Mouse (Mus musculus): ENCODE results near the gene Bicc1. TPM values are rescaled to one million over a fixed set of nuclear protein-coding genes. Genes with fewer than 3 reads are reported as not detected.

Bicc1 gene
- total RNA-seq (2015; ENCODE audit: low replicate concordance) (not detected in 2 replicates), total RNA-seq (2017; ENCODE audit: low replicate concordance) (not detected in 2 replicates)

DNA sequence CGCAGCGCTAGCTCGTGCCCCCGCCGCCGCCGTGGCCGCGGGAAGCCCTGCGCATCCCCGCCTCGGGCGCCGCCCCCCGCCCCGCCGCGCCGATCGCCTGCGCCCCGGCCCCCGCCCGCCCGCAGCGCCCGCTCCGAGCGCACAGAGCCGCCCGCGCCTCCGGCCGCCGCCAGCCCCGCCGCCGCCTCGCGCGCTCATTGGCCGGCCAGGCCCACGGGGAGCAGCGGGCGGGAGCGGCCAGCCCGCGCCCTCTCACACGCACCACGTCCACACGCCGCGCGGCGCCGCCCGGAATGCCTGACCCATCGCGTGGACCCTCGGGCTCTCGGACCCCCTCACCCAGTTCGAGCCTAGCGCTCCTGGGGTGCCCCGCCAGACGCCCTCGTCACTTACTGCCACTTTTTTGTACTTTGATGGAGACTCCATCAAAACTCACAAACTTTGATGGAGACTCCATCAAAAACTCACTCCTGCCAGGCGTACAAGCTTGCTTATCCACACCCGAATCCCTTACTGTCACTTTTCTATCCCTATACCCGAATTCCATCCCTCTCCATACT lies at the start of gene Bicc1:
Bicc1 (minus strand) TSS at position 25 of the 560 bp plus-strand sequence.
- ATAC-seq (replicated peaks; ENCODE audit: low FRiP score, poor library complexity, severe bottlenecking): no peak

DNA sequence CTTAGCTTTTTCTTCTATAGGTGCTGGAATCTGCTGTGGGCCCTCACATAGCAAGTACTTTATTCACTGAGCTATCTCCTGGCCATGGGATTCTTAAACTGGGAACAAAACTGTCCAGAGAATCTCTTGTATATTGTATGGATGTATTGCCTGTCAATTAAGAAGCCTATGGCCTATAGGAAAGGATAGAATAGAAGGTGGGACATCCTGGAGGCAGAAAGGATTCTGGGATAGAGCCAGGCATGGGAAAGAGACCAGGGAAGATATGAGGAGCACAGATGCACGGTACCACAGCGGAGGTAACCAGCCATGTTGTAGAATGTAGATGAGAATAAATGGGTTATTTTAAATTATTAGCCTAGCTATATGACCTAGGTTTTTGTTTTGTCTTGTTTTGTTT lies 42.0 kb upstream of the Bicc1 start:
- ATAC-seq (replicated peaks; ENCODE audit: low FRiP score, poor library complexity, severe bottlenecking): no peak

DNA sequence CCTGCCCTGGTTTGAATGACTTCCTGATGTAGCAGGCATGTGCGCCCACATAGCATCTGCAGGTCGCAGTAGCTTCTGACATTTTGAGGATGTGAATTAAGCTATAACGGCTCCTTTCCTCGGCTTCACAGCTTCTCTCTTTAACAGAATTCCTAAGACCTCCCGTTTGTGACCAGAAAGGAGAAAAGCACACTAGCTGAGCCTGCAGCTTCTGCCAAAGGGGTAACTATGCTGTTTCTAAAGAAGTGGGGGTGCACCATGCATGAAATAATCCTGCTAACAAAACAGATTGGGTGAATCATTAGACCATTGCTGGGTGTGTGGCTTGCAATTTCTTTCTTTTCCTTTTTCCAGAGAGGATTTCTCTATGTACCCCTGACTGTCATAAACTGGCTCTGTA lies 41.5 kb upstream of the Bicc1 start:
- no peak for ATAC-seq (replicated peaks; ENCODE audit: low FRiP score, poor library complexity, severe bottlenecking)

DNA sequence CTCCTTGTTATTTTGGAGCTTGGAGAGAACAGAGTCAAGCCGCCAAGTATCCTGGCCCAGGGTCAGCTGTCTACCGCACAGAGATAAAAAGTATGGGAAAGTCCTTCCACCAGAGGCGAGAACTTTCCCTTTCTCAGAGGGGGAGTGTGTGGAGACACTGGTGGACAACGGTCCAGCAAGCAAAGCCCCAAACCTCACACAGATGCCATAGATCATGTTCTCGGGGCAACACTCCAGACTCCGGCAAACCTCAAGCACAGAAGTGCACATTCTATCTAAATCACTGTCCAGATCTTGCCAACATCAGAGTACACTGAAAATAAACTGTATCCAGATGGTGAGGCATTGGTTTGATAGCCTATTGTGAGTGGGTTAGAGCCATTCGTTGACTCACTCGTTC lies 39.2 kb upstream of the Bicc1 start:
- no peak for ATAC-seq (replicated peaks; ENCODE audit: low FRiP score, poor library complexity, severe bottlenecking)

DNA sequence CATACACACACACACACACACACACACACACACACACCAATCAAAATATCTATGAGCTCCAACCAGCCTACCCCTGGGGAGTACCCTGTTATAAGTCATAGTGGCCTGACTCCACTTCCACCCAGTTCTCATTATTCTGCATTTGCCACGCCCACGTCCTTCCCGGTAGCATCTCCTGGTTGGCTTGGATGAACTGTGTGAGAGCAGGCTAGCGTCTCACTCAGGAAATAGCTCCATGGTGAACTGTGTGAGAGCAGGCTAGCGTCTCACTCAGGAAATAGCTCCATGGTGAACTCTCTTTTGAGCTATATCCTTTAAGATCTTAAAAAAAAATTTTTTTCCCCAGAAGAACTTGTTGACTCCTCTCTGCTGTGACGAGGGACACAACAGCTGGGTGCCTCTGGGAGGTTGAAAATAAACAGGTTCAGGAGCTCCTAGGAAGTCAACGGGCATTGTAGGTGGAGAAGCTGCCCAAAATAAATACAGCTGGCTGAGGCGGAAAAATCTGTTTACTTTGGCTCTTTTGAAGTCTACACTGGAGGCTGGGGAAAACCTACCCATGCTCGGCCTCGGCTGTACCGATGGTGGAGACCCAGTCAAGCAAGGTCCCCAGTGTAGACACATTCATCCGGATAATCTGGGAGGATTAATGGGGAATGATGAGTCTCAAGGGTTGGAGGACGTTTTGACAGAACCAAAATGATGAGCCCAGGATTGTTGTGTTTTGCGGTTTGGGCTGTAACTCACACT lies 37.7 kb upstream of the Bicc1 start:
- ATAC-seq (replicated peaks; ENCODE audit: low FRiP score, poor library complexity, severe bottlenecking): no peak

DNA sequence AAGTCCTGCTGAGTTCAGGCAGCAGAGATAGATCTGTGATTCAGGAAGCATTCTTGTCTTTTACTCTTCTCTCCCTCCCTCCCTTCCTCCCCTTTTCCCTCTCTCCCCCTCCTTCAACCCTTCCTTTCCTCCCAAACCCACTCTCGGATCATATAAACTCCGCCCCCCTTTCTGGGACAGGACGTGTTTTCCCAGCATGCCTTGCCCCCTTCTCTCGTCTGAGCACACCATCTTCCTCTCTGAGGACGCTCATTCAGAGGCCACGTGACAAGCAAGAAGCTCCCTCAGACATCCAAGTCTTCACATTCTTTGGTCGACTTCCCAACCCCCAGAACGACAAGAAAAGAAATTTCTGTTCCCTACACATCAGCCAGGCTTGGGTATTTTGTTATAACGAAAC lies 36.0 kb upstream of the Bicc1 start:
- ATAC-seq (replicated peaks; ENCODE audit: low FRiP score, poor library complexity, severe bottlenecking): no peak

DNA sequence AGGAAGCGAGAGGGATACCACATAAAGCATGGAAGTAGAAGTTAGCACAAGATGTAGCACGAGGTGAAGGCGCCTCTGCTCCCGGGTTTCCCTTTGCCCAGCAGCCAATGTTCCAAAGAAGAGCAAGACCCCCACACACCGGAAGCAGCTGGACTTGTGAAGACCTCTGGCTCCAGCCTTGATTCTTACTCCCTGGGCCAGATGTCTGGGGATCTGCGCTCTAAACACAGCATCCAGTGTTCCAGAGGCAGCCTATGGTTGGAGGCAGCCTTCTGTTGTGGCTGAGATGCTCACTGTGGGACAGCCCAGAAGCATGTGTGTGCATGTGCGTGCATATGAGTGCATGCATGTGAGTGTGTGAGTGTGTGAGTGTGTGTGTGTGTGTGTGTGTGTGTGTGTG lies 35.2 kb upstream of the Bicc1 start:
- ATAC-seq (replicated peaks; ENCODE audit: low FRiP score, poor library complexity, severe bottlenecking): no peak

DNA sequence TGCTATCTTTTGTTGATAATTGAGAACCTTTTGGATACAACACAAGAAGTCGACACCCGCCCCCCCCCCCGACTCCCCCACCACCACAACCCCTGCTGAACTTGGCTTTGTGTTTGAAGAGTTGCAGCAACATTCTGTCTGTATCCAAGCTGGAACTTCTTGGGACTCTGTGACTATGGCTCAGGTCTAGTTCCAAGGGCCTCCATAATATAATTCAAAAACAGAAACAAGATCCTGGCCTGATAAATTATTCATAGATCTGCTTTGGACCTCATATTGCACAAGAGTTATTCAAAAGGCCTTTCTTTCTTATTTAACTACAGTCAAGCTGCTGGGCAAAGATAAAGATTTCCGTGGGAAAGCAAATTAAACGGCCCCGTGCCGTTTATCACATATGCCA lies 33.8 kb upstream of the Bicc1 start:
- no peak for ATAC-seq (replicated peaks; ENCODE audit: low FRiP score, poor library complexity, severe bottlenecking)

DNA sequence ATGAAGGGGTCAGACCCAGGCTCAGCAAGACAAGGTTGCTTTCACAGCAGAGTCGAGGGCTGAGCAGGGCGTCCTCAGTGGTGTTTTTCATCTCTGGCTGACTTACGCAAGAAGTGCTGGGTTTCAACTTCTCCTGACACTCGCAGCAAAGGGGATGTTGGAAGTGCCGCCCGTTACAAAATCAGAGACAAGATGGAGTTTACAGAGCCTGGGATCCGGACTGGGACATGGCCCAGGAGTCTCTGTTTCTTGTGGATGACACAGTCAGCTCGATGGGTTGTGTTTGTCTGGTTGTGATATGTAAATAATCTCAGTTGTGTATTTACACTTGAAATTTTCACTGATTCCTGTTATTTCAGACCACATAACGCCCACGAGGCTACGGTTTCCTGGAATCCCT lies 33.4 kb upstream of the Bicc1 start:
- ATAC-seq (replicated peaks; ENCODE audit: low FRiP score, poor library complexity, severe bottlenecking): no peak

DNA sequence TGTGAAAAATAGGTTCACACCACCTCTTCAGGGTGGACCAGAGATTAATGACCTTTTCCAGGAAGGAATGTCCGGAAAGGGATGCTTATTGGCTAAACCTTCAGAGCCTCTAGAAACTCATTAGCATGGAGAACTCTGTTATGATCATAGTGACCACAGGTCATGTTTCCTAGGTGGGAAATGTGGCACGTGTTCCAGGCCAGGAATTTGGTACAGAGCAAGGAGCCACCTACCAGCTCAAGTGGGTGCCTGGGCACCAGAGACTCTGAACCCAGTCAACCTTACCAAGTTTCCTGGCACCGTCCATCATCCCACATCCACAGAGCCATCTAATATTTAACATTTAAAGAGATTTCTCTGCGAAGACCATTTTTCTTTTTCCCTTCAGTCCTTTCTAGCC lies 29.2 kb upstream of the Bicc1 start:
- no peak for ATAC-seq (replicated peaks; ENCODE audit: low FRiP score, poor library complexity, severe bottlenecking)

DNA sequence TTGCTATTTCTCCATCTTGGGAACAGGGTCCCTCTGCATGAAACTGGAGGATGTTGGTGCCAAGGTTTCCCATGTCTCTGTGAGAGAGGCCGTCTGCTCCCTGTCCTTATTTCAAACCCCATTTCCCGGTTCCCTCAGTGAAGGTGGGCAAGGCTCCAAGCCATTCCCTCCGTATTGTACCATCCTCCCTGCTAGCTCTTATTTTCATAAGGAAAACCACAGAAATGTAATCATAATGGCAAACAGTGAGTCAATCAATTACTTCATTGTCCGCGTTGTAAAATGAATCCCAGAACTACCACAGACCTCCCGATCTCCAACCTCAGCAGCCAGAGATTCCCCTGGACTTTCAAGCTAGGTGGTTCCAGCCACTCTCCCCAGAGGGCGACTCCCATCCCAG lies 25.6 kb upstream of the Bicc1 start:
- no peak for ATAC-seq (replicated peaks; ENCODE audit: low FRiP score, poor library complexity, severe bottlenecking)

DNA sequence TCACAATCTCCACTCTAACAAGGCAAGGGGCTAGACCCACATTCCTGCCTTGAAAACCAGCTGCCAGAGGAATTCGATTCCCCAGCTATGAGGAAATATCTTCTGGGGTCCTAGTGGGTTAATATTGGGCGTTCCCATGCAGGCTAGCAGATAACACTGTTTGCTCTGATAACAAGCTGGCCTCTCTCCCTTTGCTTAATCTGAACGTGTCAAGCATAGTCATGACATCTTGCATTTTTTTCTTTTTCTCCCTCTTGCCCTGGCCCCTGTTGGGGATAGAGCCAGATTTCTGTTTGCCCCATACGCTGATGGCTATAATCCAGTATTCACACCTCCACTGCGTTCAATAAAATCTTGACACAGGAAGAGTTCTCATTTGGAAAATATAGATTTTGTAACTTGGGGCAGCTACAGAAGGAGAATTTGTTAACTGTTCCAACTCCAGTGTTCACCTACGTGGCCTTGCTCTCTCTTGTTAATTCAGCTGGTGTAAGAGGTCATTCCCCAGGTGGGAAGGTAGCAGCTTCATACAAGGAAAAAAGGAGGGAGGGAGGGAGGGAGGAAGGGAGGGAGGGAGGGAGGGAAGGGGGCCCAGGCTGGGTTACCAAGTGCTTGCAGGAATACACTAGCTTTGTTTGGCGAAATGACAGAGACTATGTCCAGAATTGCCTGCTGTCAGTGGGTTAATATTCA lies 24.0 kb upstream of the Bicc1 start:
- no peak for ATAC-seq (replicated peaks; ENCODE audit: low FRiP score, poor library complexity, severe bottlenecking)

DNA sequence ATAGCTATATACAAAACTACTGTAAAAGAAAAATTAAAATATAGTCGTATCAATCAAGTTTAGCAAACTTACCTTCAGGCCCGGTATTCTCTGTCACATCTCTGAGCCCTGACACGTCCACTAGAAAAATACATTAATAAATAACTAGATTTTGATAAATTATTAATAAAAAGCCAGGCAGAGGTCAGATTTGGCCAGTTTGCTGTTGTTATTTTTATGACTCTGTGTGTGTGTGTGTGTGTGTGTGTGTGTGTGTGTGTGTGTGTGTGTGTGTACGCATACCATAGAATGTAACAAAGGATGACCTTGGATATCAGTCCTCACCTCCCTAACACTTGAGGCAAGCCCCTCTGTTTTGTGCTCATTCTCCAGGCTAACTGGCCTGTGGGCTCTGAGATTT lies 22.4 kb upstream of the Bicc1 start:
- no peak for ATAC-seq (replicated peaks; ENCODE audit: low FRiP score, poor library complexity, severe bottlenecking)

DNA sequence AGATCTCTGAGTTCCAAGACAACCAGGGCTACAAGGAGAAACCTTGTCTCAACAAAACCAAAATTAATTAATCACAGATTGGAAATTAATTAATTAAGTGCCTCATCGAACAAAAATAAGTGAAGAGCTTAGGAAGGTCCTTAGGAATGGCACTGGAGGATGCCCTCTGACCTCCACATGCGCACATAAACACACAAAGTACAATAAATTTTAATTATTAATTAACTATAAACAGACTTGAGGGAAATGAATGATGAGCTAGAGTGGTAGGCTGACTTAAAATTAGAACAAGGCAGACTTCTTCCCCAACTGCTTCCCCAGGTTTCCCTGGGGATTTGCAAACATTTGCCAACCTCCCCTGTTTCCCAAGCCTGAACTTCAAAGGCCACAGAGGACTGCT lies 21.6 kb upstream of the Bicc1 start:
- no peak for ATAC-seq (replicated peaks; ENCODE audit: low FRiP score, poor library complexity, severe bottlenecking)

DNA sequence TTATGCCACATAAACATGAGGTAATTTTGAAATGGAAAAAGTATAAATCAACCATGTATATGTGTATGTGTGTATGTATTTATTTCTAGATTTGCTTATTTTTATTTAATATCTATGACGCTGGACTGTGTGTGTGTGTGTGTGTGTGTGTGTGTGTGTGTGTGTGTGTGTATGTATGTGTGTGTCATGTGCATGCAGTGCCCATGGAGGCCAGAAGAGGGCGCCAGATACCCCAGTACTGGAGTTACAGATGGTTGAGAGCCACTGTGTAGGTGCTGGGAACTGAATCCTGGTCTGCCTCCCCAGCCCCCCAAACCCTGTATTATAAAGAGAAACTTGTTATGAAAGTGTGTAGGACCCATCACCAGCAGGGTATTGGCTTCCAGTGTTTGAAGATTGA lies 20.6 kb upstream of the Bicc1 start:
- no peak for ATAC-seq (replicated peaks; ENCODE audit: low FRiP score, poor library complexity, severe bottlenecking)

DNA sequence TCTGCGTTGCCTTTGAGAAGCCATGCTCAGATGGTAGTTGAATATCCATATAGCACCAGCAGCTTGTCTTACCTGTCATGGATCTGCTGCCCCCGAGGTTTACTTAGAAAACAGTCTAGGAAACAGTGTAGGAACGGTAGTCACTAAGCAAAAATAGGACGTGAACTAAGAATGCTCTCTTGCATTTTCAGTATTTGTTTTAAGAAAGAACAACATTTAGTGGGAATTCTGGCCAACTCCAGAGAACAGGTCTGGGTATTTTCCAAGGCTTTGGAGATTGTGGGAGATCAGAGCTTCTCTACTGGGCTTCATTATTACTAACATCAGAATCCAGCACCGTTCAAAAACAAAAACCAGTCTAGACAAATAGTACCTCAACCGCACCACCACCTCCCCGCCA lies 17.7 kb upstream of the Bicc1 start:
- no peak for ATAC-seq (replicated peaks; ENCODE audit: low FRiP score, poor library complexity, severe bottlenecking)

DNA sequence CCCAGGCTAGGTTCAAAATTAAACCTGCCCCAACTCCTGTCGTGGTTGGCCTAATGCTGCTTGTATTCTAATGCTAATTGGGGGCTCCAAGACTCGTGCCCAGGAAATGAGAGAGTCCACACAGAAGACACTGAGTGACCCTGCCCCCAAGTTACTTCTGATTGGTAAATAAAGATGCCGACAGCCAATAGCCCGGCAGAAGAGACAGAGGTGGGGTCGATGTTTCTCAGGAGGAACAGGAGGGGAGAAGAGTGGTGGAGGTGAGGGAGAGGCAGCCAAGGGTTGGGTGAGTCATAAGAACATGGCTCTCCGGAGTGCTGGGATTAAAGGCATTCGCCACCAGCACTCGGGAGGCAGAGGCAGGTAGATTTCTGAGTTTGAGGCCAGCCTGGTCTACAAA lies 16.8 kb upstream of the Bicc1 start:
- ATAC-seq (replicated peaks; ENCODE audit: low FRiP score, poor library complexity, severe bottlenecking): no peak

DNA sequence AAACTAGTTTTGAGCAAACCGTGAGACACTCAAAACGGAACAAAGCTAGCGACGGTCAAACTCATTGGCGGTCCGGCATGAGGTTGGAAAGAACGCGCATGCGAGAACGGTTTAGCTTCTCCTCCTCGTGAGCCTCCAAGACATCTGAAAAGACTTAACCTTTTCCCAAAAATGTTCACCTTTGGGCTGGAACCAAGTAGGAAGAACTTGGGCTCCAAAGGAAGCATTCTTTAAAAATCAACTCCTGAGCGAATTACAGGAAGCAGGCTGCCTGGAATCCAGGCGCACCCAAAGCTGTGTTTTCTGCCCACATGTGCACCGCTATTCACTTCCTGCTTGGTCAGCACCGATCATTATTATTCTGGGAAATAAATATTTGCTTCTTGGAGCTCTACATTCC lies 15.8 kb upstream of the Bicc1 start:
- ATAC-seq (replicated peaks; ENCODE audit: low FRiP score, poor library complexity, severe bottlenecking): no peak

DNA sequence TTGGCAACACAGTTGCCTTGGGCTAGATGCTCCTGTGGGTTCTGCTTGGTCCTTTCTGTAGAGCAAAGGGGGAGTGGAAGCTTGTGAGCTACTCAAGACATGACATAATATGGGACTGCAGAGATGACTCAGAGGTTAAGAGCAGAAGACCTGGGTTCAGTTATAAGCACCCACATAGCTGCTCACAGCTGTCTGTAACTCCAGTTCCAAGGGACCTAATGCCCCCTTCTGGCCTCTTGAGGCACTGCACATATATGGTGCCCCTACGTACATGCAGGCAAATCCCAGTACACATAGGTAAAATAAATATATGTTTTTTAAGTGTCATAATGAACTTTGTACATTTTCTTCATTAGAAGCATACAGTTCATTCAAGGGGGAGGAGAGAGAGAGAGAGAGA lies 11.9 kb upstream of the Bicc1 start:
- no peak for ATAC-seq (replicated peaks; ENCODE audit: low FRiP score, poor library complexity, severe bottlenecking)

DNA sequence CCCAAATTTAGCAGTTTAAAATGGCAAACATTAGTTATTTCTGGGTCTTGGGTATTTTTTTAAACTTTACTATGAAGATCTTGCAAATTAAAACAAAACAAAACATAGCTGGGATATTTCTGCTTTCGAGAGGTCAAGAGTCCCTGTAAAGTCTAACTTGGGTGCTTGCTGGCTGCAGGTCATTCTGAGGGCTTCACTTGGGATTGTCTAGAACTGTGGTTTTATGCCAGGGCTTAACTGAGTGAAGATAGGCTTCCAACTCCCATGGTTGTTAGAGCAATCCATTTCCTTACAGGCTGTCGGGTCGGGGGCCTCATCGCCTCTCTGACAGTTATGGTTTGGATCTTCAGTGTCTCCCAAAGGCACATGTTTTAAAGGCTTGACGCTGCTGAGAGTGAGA lies 11.3 kb upstream of the Bicc1 start:
- ATAC-seq (replicated peaks; ENCODE audit: low FRiP score, poor library complexity, severe bottlenecking): no peak

DNA sequence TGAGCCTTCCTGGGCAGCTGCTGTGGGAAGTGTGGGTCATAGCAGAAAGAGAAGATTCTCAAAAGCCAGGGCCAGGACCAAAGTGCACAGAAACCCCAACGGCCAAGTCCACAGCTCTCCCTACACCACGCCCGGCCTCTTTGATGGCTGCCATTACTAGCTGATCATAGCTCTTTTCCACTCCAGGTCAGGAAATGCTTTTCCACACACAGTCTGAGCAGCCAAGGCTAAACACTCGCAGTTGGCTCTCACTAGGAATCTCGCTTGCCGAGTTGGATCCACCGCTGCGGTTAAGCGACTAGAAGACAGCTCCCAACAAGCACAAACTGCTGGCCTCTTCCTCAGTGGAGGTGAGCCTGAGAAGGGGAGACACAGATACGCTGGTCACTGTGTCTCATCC lies 10.3 kb upstream of the Bicc1 start:
- no peak for ATAC-seq (replicated peaks; ENCODE audit: low FRiP score, poor library complexity, severe bottlenecking)

All from erythroblast, adult 5-6 weeks (primary cell).